Mouse (Mus musculus) stomach, embryonic 14.5 days (tissue): ENCODE data around the gene Krba1. TPM values are rescaled to one million over a fixed set of nuclear protein-coding genes. Genes with fewer than 3 reads are reported as not detected.

Experiments
- ATAC-seq: fragments of 200-750 bp; cut with Nextera tagmentation; 2 replicates; pipeline ENCODE4 v1.8.0; 2017; ENCODE audit warnings: low read depth, moderate TSS enrichment; ENCODE audit not compliant: insufficient number of reproducible peaks, insufficient read depth, low FRiP score
- H3K27ac ChIP-seq: fragments of 300-500 bp; sonication (generic); 2 replicates; pipeline ENCODE4 v1.5.1; 2014; ENCODE audit warnings: mild to moderate bottlenecking, low read length, moderate library complexity, mixed read lengths
- H3K27me3 ChIP-seq: fragments of 300-500 bp; sonication (generic); 2 replicates; pipeline ENCODE4 v1.6.1; 2014; ENCODE audit warnings: low read length, control low read depth, mixed read lengths; ENCODE audit not compliant: control insufficient read depth, insufficient read depth
- H3K36me3 ChIP-seq: fragments of 300-500 bp; sonication (generic); 2 replicates; pipeline ENCODE4 v1.6.1; 2014; ENCODE audit warnings: mild to moderate bottlenecking, control low read depth, low read length, moderate library complexity, mixed read lengths; ENCODE audit not compliant: control insufficient read depth, insufficient read depth
- H3K4me1 ChIP-seq: fragments of 300-500 bp; sonication (generic); 2 replicates; pipeline ENCODE4 v1.6.1; 2014; ENCODE audit warnings: low read length, control low read depth, mixed read lengths; ENCODE audit not compliant: control insufficient read depth, insufficient read depth
- H3K4me2 ChIP-seq: fragments of 300-500 bp; sonication (generic); replicated peaks from 2 replicates; pipeline ENCODE4 v1.6.1; 2014; ENCODE audit warnings: low read depth, low read length, control low read depth
- H3K4me3 ChIP-seq: fragments of 300-500 bp; sonication (generic); 2 replicates; pipeline ENCODE4 v1.5.1; 2014; ENCODE audit warnings: low read depth, low read length, control low read depth
- H3K9ac ChIP-seq: fragments of 300-500 bp; sonication (generic); replicated peaks from 2 replicates; pipeline ENCODE4 v1.6.1; 2014; ENCODE audit warnings: low read depth, mild to moderate bottlenecking, control low read depth, low read length, moderate library complexity, mixed read lengths
- H3K9me3 ChIP-seq: fragments of 300-500 bp; sonication (generic); 2 replicates; pipeline ENCODE4 v1.6.1; 2016; ENCODE audit warnings: low read depth, low read length, control low read depth; ENCODE audit not compliant: control insufficient read depth
- WGBS: fragments of 180-500 bp; shearing (Covaris S2); extraction: QIAGEN DNeasy Blood & Tissue Kit; methylation state at CpG from one replicate; pipeline ENCODE4 v1.1.7; 2014; 5-methylcytosine and 5-hydroxymethylcytosine counted together
- polyA plus RNA-seq: library from polyadenylated mRNA; unstranded; fragments of >200 nt; fragmentation: Nextera tagmentation; extraction: Ambion mirVana; gene quantifications from 2 replicates; pipeline ENCODE4 v1.2.1, GENCODE M21; 2014

Gene Krba1
- polyA plus RNA-seq, 1 experiment from 2014 or later = 20.1 TPM

- peaks cover 68% of the 10 kb centered on the region for H3K36me3 ChIP-seq
- WGBS = 81% methylated on average over 1 of the region's 1 CpGs
These were observed 19.5 kb downstream of the Krba1 start for GRCm38 (mm10) chr6:48414886-48415285.

DNA sequence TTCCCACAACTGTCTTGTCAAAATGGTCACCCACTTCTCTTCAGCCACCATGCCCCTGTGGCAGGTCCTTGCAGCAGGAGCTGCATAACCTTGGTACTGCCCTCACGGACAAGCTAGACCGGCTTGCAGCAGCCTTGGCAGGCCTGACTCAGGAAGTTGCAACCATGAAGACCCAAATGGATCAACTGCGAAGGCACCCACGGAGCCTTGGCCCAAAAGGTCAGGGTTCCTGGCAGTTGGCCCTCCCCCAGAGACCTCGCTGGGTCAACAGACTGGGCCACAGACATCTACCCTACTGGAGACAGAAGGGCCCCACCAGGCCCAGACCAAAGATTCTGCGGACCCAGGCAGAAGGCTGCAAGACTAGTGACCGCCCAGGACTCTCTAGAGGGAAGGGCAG, 20.2 kb downstream of the Krba1 start:
- Histone ChIP-seq H3K4me3 (no peak overlapping the region), H3K36me3 (peaks cover 62% of the 10 kb centered on the region), H3K9ac (no peak overlapping the region), H3K9me3 (no peaks in the 10 kb centered on the region), H3K4me1 (no peaks in the 10 kb centered on the region), H3K4me2 (no peak overlapping the region), H3K27me3 (no peaks in the 10 kb centered on the region), H3K27ac (no peak overlapping the region)
- no peak for ATAC-seq
- 93% methylated on average over 7 of the region's 7 CpGs for WGBS

More at GRCm38 (mm10) chr6:48414886-48415285, 19.5 kb downstream of the Krba1 start:
- H3K9ac ChIP-seq = no peak overlapping the region
- ATAC-seq = no peak
- no peak overlapping the region for H3K4me3 ChIP-seq
- H3K9me3 ChIP-seq = no peaks in the 10 kb centered on the region
- no peaks in the 10 kb centered on the region for H3K27me3 ChIP-seq
- no peaks in the 10 kb centered on the region for H3K4me1 ChIP-seq
- H3K4me2 ChIP-seq = no peak overlapping the region
- H3K27ac ChIP-seq = no peak overlapping the region

DNA sequence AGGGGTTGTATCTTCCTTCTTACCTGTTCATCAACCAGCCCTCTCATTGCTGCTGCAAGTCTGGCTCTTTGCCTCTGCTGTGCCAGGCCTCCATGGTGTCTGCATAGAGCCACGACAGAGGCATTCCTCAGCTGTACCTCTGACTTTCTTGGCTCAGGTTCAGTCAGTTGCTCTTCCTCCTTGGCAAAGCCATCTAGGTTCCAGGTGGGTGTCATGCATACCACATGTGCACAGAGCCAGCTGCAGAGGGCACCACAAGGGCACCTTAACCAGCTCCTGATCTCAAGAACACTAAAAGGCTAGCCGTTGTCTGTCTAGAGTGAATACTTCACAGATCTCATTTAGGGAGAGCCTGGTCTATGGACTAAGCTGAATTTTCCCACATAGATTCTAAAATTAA, 21.1 kb downstream of the Krba1 start:
- no peaks in the 10 kb centered on the region for H3K27me3 ChIP-seq
- H3K4me3 ChIP-seq = no peak overlapping the region
- no peaks in the 10 kb centered on the region for H3K9me3 ChIP-seq
- no peak overlapping the region for H3K4me2 ChIP-seq
- H3K36me3 ChIP-seq = peaks cover 53% of the 10 kb centered on the region
- WGBS = 76% methylated on average over 2 of the region's 2 CpGs
- no peak overlapping the region for H3K27ac ChIP-seq
- no peaks in the 10 kb centered on the region for H3K4me1 ChIP-seq
- no peak for ATAC-seq
- H3K9ac ChIP-seq = no peak overlapping the region

GRCm38 (mm10) chr6:48420647-48421046, 25.3 kb downstream of the Krba1 start:
- Histone ChIP-seq H3K9ac (no peak overlapping the region), H3K27me3 (no peaks in the 10 kb centered on the region), H3K4me1 (no peaks in the 10 kb centered on the region), H3K36me3 (peaks cover 16% of the 10 kb centered on the region; the same call in 1 of the 2 replicates), H3K4me2 (no peak overlapping the region), H3K27ac (no peak overlapping the region), H3K4me3 (no peak overlapping the region), H3K9me3 (no peaks in the 10 kb centered on the region)
- WGBS = 13% methylated on average over 2 of the region's 2 CpGs
- ATAC-seq = no peak

GRCm38 (mm10) chr6:48423336-48423735, 27.9 kb downstream of the Krba1 start:
- Histone ChIP-seq H3K4me2 (no peak overlapping the region), H3K27me3 (no peaks in the 10 kb centered on the region), H3K27ac (no peak overlapping the region), H3K9ac (no peak overlapping the region), H3K36me3 (no peaks in the 10 kb centered on the region), H3K4me3 (no peak overlapping the region), H3K9me3 (no peaks in the 10 kb centered on the region), H3K4me1 (no peaks in the 10 kb centered on the region)
- WGBS = 83% methylated on average over 3 of the region's 3 CpGs
- ATAC-seq = no peak

GRCm38 (mm10) chr6:48424074-48424473, 28.7 kb downstream of the Krba1 start:
- H3K9ac ChIP-seq = no peak overlapping the region
- no peaks in the 10 kb centered on the region for H3K4me1 ChIP-seq
- 70% methylated on average over 5 of the region's 5 CpGs for WGBS
- H3K36me3 ChIP-seq = no peaks in the 10 kb centered on the region
- H3K4me3 ChIP-seq = no peak overlapping the region
- ATAC-seq = no peak
- no peak overlapping the region for H3K27ac ChIP-seq
- no peak overlapping the region for H3K4me2 ChIP-seq
- H3K9me3 ChIP-seq = no peaks in the 10 kb centered on the region
- H3K27me3 ChIP-seq = no peaks in the 10 kb centered on the region

DNA sequence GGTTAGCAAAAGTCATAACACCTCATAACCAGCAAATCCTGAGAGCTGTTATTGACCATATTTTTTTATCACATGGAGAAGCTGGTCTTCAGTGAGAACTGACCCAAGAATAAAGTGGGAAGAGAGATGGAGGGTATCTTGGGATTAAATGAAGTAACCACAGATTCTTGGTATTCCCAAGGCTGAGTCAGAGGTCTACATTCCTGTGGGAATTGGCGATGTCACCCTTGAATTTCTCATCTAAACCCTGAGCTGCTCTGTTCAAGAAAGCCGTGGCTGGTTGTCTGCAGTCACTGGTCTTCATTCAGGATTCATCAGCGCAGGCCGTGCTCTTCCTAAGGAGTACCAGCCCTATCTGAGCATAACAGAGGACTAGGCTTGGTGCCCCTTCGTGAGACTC, 31.6 kb downstream of the Krba1 start:
- no peak overlapping the region for H3K4me2 ChIP-seq
- H3K27me3 ChIP-seq = no peaks in the 10 kb centered on the region
- no peak for ATAC-seq
- H3K27ac ChIP-seq = no peak overlapping the region
- no peak overlapping the region for H3K9ac ChIP-seq
- WGBS = 74% methylated on average over 5 of the region's 5 CpGs
- H3K4me1 ChIP-seq = no peaks in the 10 kb centered on the region
- H3K9me3 ChIP-seq = no peaks in the 10 kb centered on the region
- no peaks in the 10 kb centered on the region for H3K36me3 ChIP-seq
- H3K4me3 ChIP-seq = no peak overlapping the region

DNA sequence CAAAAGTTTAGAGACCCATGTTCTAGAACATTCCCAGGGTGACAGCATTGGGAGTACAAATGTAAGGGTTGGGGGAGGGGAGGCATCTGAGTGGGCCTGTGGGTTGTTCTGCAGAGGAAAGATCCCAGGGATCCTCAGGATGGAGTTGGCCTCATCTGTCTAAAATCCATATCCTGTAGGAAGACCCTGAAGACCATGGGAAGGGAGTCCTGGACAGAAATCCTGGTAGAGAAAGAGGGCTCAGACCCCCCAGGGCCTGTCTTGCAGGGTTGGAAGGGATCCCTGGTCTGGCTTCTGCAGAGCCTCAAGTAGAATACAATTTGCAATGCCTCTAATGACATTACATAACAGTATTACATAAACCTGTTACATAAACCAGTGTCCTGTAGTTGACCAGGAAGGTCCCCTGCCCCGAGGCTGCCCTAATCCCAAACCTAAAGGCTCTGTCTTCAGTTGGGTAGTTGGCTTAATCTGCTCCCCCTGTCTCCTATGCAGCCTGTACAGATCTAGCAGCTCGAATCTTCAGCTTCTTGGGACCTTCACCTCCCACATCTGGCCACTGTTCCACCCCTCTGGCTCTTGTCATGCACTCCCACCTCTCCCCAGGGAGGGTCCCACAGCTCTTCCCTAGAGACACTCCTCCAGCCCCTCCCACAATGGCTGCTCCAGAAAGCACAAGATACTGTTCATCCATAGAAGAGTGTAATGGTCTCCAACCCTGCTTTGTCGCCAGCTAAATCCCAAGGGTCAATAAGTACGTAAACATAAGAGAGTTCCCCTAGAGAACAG, 33.6 kb downstream of the Krba1 start:
- Histone ChIP-seq H3K9me3 (no peaks in the 10 kb centered on the region), H3K9ac (no peak overlapping the region), H3K4me1 (peaks cover 8% of the 10 kb centered on the region; the same call in 1 of the 2 replicates), H3K36me3 (no peaks in the 10 kb centered on the region), H3K27me3 (no peaks in the 10 kb centered on the region), H3K4me3 (no peak overlapping the region), H3K4me2 (no peak overlapping the region), H3K27ac (no peak overlapping the region)
- no peak for ATAC-seq
- WGBS = 60% methylated on average over 4 of the region's 4 CpGs

GRCm38 (mm10) chr6:48430748-48431147, 35.4 kb downstream of the Krba1 start:
- Histone ChIP-seq H3K9ac (no peak overlapping the region), H3K4me1 (peaks cover 10% of the 10 kb centered on the region; the same call in 1 of the 2 replicates), H3K36me3 (no peaks in the 10 kb centered on the region), H3K9me3 (no peaks in the 10 kb centered on the region), H3K27ac (no peak overlapping the region), H3K27me3 (no peaks in the 10 kb centered on the region), H3K4me2 (no peak overlapping the region), H3K4me3 (no peak overlapping the region)
- 68% methylated on average over 5 of the region's 5 CpGs for WGBS
- no peak for ATAC-seq
